Mouse (Mus musculus) liver, embryonic 12.5 days (tissue): ENCODE measurements around the gene Med12l. TPM values are rescaled to one million over a fixed set of nuclear protein-coding genes. Genes with fewer than 3 reads are reported as not detected.
"Not testable (repeated sequence)": the region's sequence is repeated elsewhere in the genome, so short reads cannot be mapped to it uniquely, and the experiment has no call there.

Experiments used
- ATAC-seq: fragments of 200-750 bp; cut with Nextera tagmentation; 2 replicates; pipeline ENCODE4 v1.8.0; 2017; ENCODE audit warnings: moderate number of reproducible peaks, mild to moderate bottlenecking, moderate library complexity
- H3K27ac ChIP-seq: fragments of 300-500 bp; sonication (generic); 2 replicates; pipeline ENCODE4 v1.5.1; 2016; ENCODE audit warnings: mild to moderate bottlenecking
- H3K27me3 ChIP-seq: fragments of 300-500 bp; sonication (generic); replicated peaks from 2 replicates; pipeline ENCODE4 v1.6.1; 2016; ENCODE audit warnings: mild to moderate bottlenecking, moderate library complexity
- H3K36me3 ChIP-seq: fragments of 300-500 bp; sonication (generic); 2 replicates; pipeline ENCODE4 v1.6.1; 2016; ENCODE audit warnings: mild to moderate bottlenecking, moderate library complexity
- H3K4me1 ChIP-seq: fragments of 300-500 bp; sonication (generic); 2 replicates; pipeline ENCODE4 v1.6.1; 2016
- H3K4me2 ChIP-seq: fragments of 300-500 bp; sonication (generic); 2 replicates; pipeline ENCODE4 v1.6.1; 2016; ENCODE audit warnings: mild to moderate bottlenecking, moderate library complexity
- H3K4me3 ChIP-seq: fragments of 300-500 bp; sonication (generic); 2 replicates; pipeline ENCODE4 v1.5.1; 2016; ENCODE audit warnings: mild to moderate bottlenecking, moderate library complexity
- H3K9ac ChIP-seq: fragments of 300-500 bp; sonication (generic); 2 replicates; pipeline ENCODE4 v1.6.1; 2016; ENCODE audit warnings: mild to moderate bottlenecking, moderate library complexity
- H3K9me3 ChIP-seq: fragments of 300-500 bp; sonication (generic); replicated peaks from 2 replicates; pipeline ENCODE4 v1.6.1; 2016; ENCODE audit warnings: mild to moderate bottlenecking, moderate library complexity
- WGBS: fragments of 180-500 bp; shearing (Covaris S2); methylation state at CpG from one replicate; pipeline ENCODE4 v1.1.7; 2016; ENCODE audit not compliant: insufficient replicate concordance; 5-methylcytosine and 5-hydroxymethylcytosine counted together
- polyA plus RNA-seq: library from polyadenylated mRNA; unstranded; fragments of >200 nt; fragmentation: Nextera tagmentation; extraction: Ambion mirVana; gene quantifications from 2 replicates; pipeline ENCODE4 v1.2.1, GENCODE M21; 2016

The Med12l gene
- polyA plus RNA-seq, 1 experiment from 2014 or later, result 2.1 TPM

DNA sequence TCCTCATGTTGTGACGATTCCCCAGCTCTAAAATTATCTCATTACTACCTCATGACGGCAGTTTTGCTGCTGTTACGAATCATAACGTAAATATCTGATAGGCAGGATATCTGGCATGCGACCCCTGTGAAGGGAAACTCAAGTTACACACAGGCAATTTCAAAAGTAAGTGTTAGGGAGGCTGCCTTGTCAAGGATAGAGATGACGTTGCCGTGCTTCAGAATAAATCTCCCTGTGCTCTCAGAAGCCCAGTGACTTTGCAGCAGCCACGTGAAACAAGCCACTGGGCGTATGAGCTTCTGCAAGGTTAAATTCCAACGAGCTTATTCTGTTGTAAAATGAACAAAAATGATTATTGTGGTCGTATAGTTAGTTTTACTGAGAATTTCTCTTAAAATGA, 73.0 kb downstream of the Med12l start:
- Histone ChIP-seq H3K4me3 (no peak overlapping the region), H3K4me1 (peaks cover 9% of the 10 kb centered on the region; the same call in 1 of the 2 replicates), H3K4me2 (no peak overlapping the region), H3K9me3 (no peaks in the 10 kb centered on the region), H3K27me3 (no peaks in the 10 kb centered on the region), H3K27ac (no peak overlapping the region), H3K36me3 (no peaks in the 10 kb centered on the region), H3K9ac (no peak overlapping the region)
- ATAC-seq, result no peak
- WGBS, result 62% methylated on average over 11 of the region's 11 CpGs

DNA sequence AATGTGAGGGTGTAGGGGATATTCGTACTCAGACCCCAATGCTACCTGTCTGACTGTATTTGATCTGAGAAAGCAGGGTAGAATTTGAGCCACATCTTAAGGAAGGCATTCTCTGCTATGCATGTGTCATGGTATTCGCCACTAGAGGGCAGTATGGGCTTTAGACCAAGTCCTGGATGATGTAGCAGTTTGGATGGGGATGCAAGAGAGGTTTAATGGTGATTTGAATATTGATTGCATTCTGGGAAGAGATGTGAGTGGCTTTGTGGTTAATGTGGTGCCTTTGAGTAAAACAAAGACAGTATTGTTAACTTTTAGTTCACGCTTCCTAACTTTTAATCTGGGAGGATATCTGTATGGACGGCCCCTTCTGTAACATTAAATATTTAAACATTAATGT, 73.7 kb downstream of the Med12l start:
- Histone ChIP-seq H3K9me3 (no peaks in the 10 kb centered on the region), H3K36me3 (no peaks in the 10 kb centered on the region), H3K27ac (no peak overlapping the region), H3K4me3 (no peak overlapping the region), H3K4me1 (peaks cover 9% of the 10 kb centered on the region; the same call in 1 of the 2 replicates), H3K27me3 (no peaks in the 10 kb centered on the region), H3K4me2 (no peak overlapping the region), H3K9ac (no peak overlapping the region)
- WGBS, result 27% methylated on average over 4 of the region's 4 CpGs
- ATAC-seq, result no peak

DNA sequence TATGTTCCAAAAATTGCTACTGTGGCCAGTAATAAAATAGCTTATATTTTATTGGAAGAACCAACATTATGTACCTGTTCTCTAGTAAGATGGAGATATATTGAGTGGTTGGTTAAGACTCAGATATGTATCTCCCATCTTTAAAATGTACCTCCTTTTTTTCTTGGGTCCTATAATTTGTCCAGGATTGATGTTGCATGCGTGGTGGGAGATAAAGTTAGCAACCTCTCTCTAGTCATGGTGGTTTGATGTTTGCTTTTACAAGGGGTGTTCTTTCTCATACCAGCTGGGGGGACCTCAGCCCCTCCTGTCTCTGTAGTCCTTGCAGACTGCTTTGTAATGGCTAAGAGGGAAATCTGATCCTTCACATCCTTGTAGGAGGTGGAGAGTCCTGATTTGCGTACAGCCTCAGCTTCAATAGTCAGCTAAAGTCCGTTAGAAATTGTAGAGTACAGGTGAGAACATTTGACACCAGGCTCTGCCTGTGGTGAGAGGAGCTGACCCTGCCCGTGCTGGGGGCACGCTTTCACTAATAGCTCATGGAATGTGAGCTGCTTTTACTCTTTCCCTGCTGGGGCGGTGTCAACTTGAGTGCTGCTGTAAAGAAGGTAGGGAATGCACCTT, 74.8 kb downstream of the Med12l start:
- H3K4me1 ChIP-seq, result peaks cover 9% of the 10 kb centered on the region; the same call in 1 of the 2 replicates
- H3K9me3 ChIP-seq, result no peaks in the 10 kb centered on the region
- H3K27ac ChIP-seq, result no peak overlapping the region
- H3K4me3 ChIP-seq, result no peak overlapping the region
- no peak for ATAC-seq
- H3K4me2 ChIP-seq, result no peak overlapping the region
- no peaks in the 10 kb centered on the region for H3K36me3 ChIP-seq
- no peak overlapping the region for H3K9ac ChIP-seq
- 40% methylated on average over 6 of the region's 6 CpGs for WGBS
- no peaks in the 10 kb centered on the region for H3K27me3 ChIP-seq

DNA sequence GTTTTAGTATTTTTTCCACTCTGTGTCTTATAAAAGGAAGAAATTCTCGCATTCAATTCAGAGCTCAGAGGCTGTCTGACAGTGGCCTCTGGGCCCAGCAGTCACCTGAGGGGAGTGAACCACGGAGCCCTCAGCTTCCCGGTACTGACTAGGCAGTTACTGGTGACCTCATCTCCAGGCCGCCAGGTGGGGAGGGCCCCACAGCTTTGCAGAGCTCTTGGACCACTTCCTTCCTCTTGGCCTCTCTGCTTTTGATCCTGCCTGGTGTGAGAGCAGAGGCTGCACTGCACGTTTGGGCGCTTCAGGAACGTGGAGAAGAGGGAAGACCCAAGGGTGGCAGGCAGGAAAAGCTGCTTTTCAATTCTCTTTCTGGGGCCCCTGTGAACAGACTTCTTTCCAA, 75.3 kb downstream of the Med12l start:
- no peak overlapping the region for H3K4me2 ChIP-seq
- WGBS, result 16% methylated on average over 7 of the region's 7 CpGs

DNA sequence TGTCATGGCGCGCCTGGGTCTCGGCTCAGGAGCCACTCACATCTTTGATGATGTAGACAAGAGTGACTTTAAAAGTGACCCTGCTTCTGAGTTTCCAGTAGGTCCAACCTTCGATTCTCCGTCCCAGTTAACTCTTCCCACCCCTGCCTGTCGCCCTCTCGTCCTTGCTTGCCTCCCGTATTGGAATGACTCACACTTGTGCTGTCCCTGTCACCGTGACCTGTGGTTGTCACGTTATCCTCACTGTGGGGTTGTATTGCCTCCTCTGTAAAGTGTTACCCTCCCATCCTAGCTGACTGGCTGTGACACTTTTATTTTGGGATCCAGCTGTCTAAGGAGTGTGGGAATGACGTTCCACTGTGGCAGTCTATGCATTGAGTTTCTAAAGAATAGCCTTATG, 87.1 kb downstream of the Med12l start:
- H3K27ac ChIP-seq, result no peak overlapping the region
- no peaks in the 10 kb centered on the region for H3K36me3 ChIP-seq
- H3K9ac ChIP-seq, result no peak overlapping the region
- no peaks in the 10 kb centered on the region for H3K9me3 ChIP-seq
- H3K27me3 ChIP-seq, result no peaks in the 10 kb centered on the region
- WGBS, result 72% methylated on average over 11 of the region's 11 CpGs
- H3K4me1 ChIP-seq, result peaks cover under 1% of the 10 kb centered on the region; the same call in 1 of the 2 replicates
- no peak overlapping the region for H3K4me3 ChIP-seq
- ATAC-seq, result no peak
- no peak overlapping the region for H3K4me2 ChIP-seq

More for the DNA sequence above, 75.3 kb downstream of the Med12l start:
- Histone ChIP-seq H3K4me1 (peaks cover 9% of the 10 kb centered on the region; the same call in 1 of the 2 replicates), H3K27me3 (no peaks in the 10 kb centered on the region), H3K4me3 (no peak overlapping the region), H3K9ac (no peak overlapping the region), H3K36me3 (no peaks in the 10 kb centered on the region), H3K9me3 (no peaks in the 10 kb centered on the region), H3K27ac (no peak overlapping the region)
- ATAC-seq, result no peak

DNA sequence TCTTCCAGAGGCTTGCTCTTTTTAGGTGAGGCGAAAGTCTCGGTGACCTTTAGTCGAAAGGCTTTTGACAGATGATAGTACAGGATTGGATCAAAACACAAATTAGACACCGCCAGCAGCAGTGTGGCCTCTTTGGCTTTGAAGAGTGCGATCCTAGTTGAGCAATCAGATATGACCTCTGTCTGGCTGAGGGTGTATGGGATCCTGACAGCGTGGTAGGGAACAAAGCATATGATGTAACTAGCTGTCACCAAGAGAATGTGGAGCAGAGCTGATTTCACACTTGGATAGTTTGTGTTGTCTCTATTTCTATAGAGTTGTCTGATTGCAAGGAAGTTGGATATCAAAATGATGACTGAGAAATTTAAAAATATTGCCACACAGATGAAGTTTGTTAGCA, 91.8 kb downstream of the Med12l start:
- 0 out of 2 replicates have a peak, but pooled peaks have one; percentile 24 for ATAC-seq
- peaks cover 9% of the 10 kb centered on the region for H3K4me1 ChIP-seq
- 58% methylated on average over 6 of the region's 6 CpGs for WGBS
- H3K27me3 ChIP-seq, result no peaks in the 10 kb centered on the region
- no peak overlapping the region for H3K4me2 ChIP-seq
- no peak overlapping the region for H3K4me3 ChIP-seq
- H3K9me3 ChIP-seq, result no peaks in the 10 kb centered on the region
- no peak overlapping the region for H3K27ac ChIP-seq
- no peaks in the 10 kb centered on the region for H3K36me3 ChIP-seq
- no peak overlapping the region for H3K9ac ChIP-seq

DNA sequence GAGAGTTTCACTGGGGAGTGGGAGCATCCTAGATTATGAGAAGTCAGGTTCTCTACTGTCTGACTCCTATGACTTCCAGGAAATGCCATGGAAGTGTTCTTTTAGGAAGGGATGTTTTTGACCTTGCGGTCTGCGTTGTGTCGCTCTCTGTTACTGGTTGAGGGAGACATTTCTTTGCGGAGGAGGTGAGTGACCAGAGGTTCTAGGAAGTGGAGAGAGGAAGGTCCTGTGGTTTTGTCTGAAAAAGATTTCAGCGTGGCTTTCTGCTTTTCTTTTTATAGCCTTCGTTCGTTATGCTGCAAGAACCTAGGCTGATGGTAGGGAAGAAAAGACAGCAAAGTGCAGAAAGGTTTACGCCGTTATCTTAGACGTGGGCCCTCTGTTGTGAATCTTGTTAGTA, 92.9 kb downstream of the Med12l start:
- ATAC-seq, result no peak
- H3K27me3 ChIP-seq, result no peaks in the 10 kb centered on the region
- WGBS, result 30% methylated on average over 10 of the region's 10 CpGs

DNA sequence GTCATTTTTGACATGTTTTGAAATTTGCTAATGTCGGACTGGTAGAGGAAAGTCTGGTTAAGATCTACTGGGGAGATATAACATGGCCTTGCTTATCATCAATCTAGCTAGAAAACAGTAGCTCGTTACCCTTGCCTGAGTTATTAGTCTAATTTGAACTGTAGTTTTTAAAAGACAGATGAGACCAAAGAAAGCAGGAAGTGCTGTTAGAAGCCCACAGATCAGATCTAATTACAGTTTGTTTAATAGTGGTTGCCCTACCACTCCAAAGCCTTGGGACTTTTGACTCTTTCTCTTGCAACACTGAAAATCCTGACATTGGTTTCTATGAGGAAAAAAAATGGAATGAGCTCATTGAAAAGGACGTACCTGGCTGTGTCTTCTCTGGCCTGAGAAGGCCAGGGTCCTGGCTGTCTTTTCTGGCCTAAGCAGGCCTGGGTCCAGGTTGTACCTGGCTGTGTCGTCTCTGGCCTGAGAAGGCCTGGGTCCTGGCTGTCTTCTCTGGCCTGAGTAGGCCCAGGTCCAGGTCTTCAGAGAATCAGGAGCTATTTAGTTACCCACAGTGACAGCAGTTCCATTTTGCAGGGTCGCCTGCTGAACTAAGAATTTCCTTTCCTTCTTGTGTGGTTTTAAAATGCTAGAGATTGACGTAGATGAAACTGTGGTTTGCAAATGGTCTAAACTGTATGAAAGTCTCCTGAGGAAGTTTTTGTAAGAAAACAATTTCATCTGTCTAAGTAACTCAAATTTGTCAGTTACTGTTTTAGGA, 95.8 kb downstream of the Med12l start, which contains the start of gene Gpr171:
Gene Gpr171, minus strand, starts transcription at position 604 of the 769 bp plus-strand sequence.
- H3K9ac ChIP-seq, result no peak within 1 kb of the TSS
- H3K27me3 ChIP-seq, result no peaks in the 10 kb centered on the region
- H3K27ac ChIP-seq, result no peak within 1 kb of the TSS
- no peaks in the 10 kb centered on the region for H3K9me3 ChIP-seq
- H3K36me3 ChIP-seq, result no peaks in the 10 kb centered on the region
- H3K4me3 ChIP-seq, result no peak within 1 kb of the TSS
- no peak for ATAC-seq
- WGBS, result 41% methylated on average over 6 of the region's 6 CpGs
- H3K4me1 ChIP-seq, result peaks cover 34% of the 10 kb centered on the region
- peak within 1 kb of the TSS; percentile 4; the same call in 1 of the 2 replicates for H3K4me2 ChIP-seq

More for the DNA sequence above, 92.9 kb downstream of the Med12l start:
- no peak overlapping the region for H3K4me2 ChIP-seq
- H3K9ac ChIP-seq, result no peak overlapping the region
- peaks cover 17% of the 10 kb centered on the region for H3K4me1 ChIP-seq
- H3K9me3 ChIP-seq, result no peaks in the 10 kb centered on the region
- no peak overlapping the region for H3K4me3 ChIP-seq
- H3K27ac ChIP-seq, result no peak overlapping the region
- H3K36me3 ChIP-seq, result no peaks in the 10 kb centered on the region

DNA sequence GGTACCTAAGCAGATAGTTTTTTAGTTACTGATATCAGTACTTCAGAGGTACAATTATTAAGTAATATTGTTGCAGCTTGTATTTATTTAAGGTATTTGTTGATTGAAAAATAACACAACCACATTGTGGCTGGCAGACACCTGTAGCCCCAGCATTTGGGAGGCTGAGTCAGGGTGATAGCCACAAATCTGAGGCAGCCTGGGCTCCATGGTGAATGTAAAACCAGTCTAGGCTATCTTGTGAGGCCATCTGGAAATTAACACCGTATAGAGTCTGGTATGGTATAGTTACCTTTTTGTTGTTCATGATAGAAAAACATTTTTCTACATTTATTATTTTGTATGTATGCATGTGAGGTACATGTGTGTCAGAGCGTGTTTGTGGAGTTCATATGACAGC, 96.5 kb downstream of the Med12l start:
- ATAC-seq, result no peak
- H3K4me2 ChIP-seq, result no peak overlapping the region
- no peaks in the 10 kb centered on the region for H3K36me3 ChIP-seq
- peaks cover 34% of the 10 kb centered on the region for H3K4me1 ChIP-seq
- no peak overlapping the region for H3K4me3 ChIP-seq
- no peaks in the 10 kb centered on the region for H3K9me3 ChIP-seq
- no peak overlapping the region for H3K27ac ChIP-seq
- H3K27me3 ChIP-seq, result no peaks in the 10 kb centered on the region
- no peak overlapping the region for H3K9ac ChIP-seq
- WGBS, result 59% methylated on average over 2 of the region's 2 CpGs

DNA sequence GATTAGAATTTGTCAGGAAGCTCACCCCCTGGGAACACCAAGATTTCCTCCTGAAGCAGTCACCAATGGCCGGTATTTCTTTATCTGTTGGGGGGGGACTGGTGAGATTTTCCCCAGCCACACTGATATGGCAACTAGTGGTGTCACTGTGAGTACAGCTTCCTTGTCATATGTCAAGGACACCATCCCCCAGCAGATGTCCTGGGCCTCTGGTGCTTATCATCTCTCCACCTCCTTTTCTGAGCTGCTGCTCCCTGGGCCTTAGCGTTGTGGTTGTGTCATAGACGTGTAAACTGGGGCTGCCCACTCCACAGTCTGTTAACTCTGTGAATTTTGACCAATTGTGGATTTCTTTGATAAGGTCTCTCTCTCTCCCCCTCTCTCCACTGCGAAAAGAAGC, 98.8 kb downstream of the Med12l start:
- H3K4me2 ChIP-seq, result no peak overlapping the region
- no peak overlapping the region for H3K9ac ChIP-seq
- H3K4me1 ChIP-seq, result peaks cover 25% of the 10 kb centered on the region
- H3K27ac ChIP-seq, result no peak overlapping the region
- WGBS, result 11% methylated on average over 4 of the region's 4 CpGs
- no peaks in the 10 kb centered on the region for H3K9me3 ChIP-seq
- H3K36me3 ChIP-seq, result no peaks in the 10 kb centered on the region
- no peak overlapping the region for H3K4me3 ChIP-seq
- H3K27me3 ChIP-seq, result no peaks in the 10 kb centered on the region
- peak; percentile 78 for ATAC-seq

DNA sequence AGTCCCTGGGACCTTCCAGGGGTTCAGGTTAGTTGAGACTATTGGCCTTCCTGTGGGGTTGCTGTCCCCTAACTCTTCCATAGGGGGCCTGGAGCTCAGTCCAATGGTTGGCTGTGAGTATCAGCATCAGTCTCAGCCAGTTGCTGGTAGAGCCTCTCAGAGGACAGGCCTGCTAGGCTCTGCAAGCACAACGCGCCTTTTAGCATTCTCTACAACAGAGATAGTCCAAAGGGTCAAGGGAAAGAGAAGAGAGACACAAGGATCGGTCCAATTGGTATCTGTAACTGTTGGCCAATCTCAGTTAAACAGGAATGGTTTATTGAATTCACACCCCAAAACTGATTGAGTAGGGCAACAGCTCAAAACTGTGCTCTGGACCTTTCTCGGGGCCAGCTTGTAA, 101.8 kb downstream of the Med12l start:
- Histone ChIP-seq H3K4me3 (no peak overlapping the region), H3K9me3 (no peaks in the 10 kb centered on the region)
- 74% methylated on average over 4 of the region's 4 CpGs for WGBS

DNA sequence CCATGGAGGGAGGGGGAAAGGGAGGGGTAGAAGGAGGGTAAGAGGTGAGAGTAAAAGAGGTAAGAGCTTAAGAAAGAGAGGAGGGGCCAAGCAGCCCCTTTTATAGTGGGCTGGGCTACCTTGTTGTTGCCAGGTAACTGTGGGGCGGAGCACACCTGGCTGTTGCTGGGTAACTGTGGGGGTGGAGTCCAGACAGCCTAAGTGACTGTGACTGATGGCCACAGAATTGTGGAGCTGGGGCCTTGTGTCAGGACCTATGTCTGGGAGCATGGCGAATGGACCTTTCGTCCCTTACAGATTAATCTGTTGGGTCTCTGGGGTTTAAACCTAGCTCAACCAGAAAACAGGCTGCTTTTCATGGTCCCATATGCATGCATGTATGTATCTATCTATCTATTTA, 104.2 kb downstream of the Med12l start:
- not testable (repeated sequence) for H3K36me3 ChIP-seq, H3K9me3 ChIP-seq, H3K4me3 ChIP-seq, H3K4me2 ChIP-seq, ATAC-seq, H3K27me3 ChIP-seq, H3K27ac ChIP-seq, H3K9ac ChIP-seq
- WGBS, result 73% methylated on average over 3 of the region's 3 CpGs
- H3K4me1 ChIP-seq, result peaks cover 25% of the 10 kb centered on the region

More for the DNA sequence above, 101.8 kb downstream of the Med12l start:
- no peaks in the 10 kb centered on the region for H3K36me3 ChIP-seq
- no peaks in the 10 kb centered on the region for H3K27me3 ChIP-seq
- no peak overlapping the region for H3K27ac ChIP-seq
- no peak for ATAC-seq
- H3K4me2 ChIP-seq, result no peak overlapping the region
- peaks cover 28% of the 10 kb centered on the region for H3K4me1 ChIP-seq
- no peak overlapping the region for H3K9ac ChIP-seq
